Mouse (Mus musculus) erythroblast, embryonic 14.5 days (primary cell): ENCODE measurements around the gene Arsg. TPM values are rescaled to one million over a fixed set of nuclear protein-coding genes. Genes with fewer than 3 reads are reported as not detected.

Source experiments
- H3K27me3 ChIP-seq: 2 replicates; pipeline ENCODE4 v1.6.1; 2012; ENCODE audit warnings: inconsistent platforms; ENCODE audit not compliant: control insufficient read depth
- H3K36me3 ChIP-seq: 2 replicates; pipeline ENCODE4 v1.6.1; 2012; ENCODE audit warnings: mild to moderate bottlenecking, inconsistent platforms; ENCODE audit not compliant: control insufficient read depth
- H3K4me1 ChIP-seq: 2 replicates; pipeline ENCODE4 v1.6.1; 2012; ENCODE audit warnings: inconsistent platforms; ENCODE audit not compliant: control insufficient read depth
- H3K4me3 ChIP-seq: replicated peaks from 2 replicates; pipeline ENCODE3; 2012; ENCODE audit warnings: moderate library complexity, mild to moderate bottlenecking, inconsistent platforms
- H3K9me3 ChIP-seq: 2 replicates; pipeline ENCODE4 v1.6.1; 2012; ENCODE audit warnings: low read length, inconsistent platforms, mixed read lengths; ENCODE audit not compliant: control insufficient read depth
- GATA1 ChIP-seq: IDR thresholded peaks from 2 replicates; pipeline ENCODE4 v1.6.1; 2012; ENCODE audit warnings: low read length, inconsistent platforms, mixed read lengths
- TAL1 ChIP-seq: IDR thresholded peaks from 3 replicates; pipeline ENCODE4 v1.6.1; 2012; ENCODE audit warnings: low read length, inconsistent platforms, mixed read lengths
- polyA plus RNA-seq: library from polyadenylated mRNA; stranded (reverse); fragments of >175 nt; gene quantifications from 2 replicates; pipeline ENCODE4 v1.2.3, GENCODE M21; 2012

Gene Arsg
- polyA plus RNA-seq, 1 experiment = 0.09 TPM

DNA sequence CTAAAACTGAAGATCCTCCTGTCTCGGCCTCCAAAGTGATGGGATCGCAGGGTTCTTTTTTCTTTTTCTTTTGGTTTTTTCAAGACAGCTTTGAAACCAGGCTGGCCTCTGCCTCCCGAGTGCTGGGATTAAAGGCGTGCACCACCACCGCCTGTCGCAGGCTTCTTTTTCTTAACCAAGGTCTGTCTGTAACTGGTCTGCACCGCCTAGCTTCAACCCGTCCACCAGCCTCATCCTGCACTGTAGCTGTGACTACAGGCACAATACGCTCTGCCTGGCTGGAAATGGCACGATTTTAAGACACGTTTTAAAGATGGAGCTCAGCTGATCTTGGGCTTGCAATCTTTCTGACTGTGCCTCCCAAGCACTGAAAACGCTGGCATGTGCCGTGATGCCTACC, 1.7 kb downstream of the Arsg start:
- H3K4me1 ChIP-seq = peaks cover 71% of the 10 kb centered on the region
- no peaks in the 10 kb centered on the region for H3K27me3 ChIP-seq
- no peak overlapping the region for H3K4me3 ChIP-seq
- TF ChIP-seq GATA1 (no peak), TAL1 (no peak)
- H3K9me3 ChIP-seq = no peaks in the 10 kb centered on the region
- H3K36me3 ChIP-seq = peaks cover 18% of the 10 kb centered on the region

GRCm38 (mm10) chr11:109475717-109476116, 2.5 kb downstream of the Arsg start:
- Histone ChIP-seq H3K4me3 (no peak overlapping the region), H3K36me3 (peaks cover 11% of the 10 kb centered on the region), H3K4me1 (peaks cover 69% of the 10 kb centered on the region), H3K9me3 (no peaks in the 10 kb centered on the region), H3K27me3 (no peaks in the 10 kb centered on the region)
- TF ChIP-seq TAL1 (no peak), GATA1 (no peak)

GRCm38 (mm10) chr11:109476241-109476640, 3.1 kb downstream of the Arsg start:
- Histone ChIP-seq H3K4me3 (no peak overlapping the region), H3K36me3 (peaks cover 6% of the 10 kb centered on the region), H3K27me3 (no peaks in the 10 kb centered on the region), H3K9me3 (no peaks in the 10 kb centered on the region), H3K4me1 (peaks cover 68% of the 10 kb centered on the region)
- TF ChIP-seq TAL1 (no peak), GATA1 (no peak)

DNA sequence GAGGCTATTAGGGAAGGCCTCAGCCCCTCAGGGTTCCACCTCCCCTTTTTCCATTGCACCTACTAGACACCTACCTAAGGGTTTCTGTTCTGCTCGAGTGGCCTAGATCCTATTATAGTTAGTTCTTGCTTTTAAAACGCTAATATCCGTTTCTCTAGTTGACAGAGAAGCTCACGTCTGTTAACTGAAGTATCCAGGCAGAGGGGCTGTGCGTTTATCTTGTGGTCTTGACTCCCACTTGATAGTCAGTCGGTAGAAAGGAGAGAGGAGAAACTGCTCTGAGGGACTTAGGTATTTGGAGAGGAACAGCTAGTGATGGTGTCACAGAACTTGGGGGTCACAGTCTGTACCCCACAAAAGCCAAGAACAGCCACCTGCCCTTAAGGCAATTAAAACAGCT, 3.5 kb downstream of the Arsg start:
- TF ChIP-seq TAL1 (no peak), GATA1 (no peak)
- Histone ChIP-seq H3K4me1 (peaks cover 67% of the 10 kb centered on the region), H3K4me3 (no peak overlapping the region)

GRCm38 (mm10) chr11:109477606-109478380, 4.6 kb downstream of the Arsg start:
- Histone ChIP-seq H3K9me3 (peaks cover 1% of the 10 kb centered on the region; the same call in 1 of the 2 replicates), H3K27me3 (no peaks in the 10 kb centered on the region), H3K36me3 (peaks cover 2% of the 10 kb centered on the region; the same call in 1 of the 2 replicates), H3K4me3 (no peak overlapping the region), H3K4me1 (peaks cover 67% of the 10 kb centered on the region)
- TF ChIP-seq TAL1 (no peak), GATA1 (no peak)

More for the DNA sequence above, 3.5 kb downstream of the Arsg start:
- Histone ChIP-seq H3K9me3 (no peaks in the 10 kb centered on the region), H3K36me3 (peaks cover 2% of the 10 kb centered on the region; the same call in 1 of the 2 replicates), H3K27me3 (no peaks in the 10 kb centered on the region)

- H3K4me1 ChIP-seq = peaks cover 53% of the 10 kb centered on the region
- H3K9me3 ChIP-seq = peaks cover 2% of the 10 kb centered on the region; the same call in 1 of the 2 replicates
- peaks cover 2% of the 10 kb centered on the region; the same call in 1 of the 2 replicates for H3K36me3 ChIP-seq
- H3K4me3 ChIP-seq = no peak overlapping the region
- TF ChIP-seq TAL1 = no peak
- TF ChIP-seq GATA1 = no peak
- H3K27me3 ChIP-seq = no peaks in the 10 kb centered on the region
Measured at GRCm38 (mm10) chr11:109479575-109480285, 6.6 kb downstream of the Arsg start.

DNA sequence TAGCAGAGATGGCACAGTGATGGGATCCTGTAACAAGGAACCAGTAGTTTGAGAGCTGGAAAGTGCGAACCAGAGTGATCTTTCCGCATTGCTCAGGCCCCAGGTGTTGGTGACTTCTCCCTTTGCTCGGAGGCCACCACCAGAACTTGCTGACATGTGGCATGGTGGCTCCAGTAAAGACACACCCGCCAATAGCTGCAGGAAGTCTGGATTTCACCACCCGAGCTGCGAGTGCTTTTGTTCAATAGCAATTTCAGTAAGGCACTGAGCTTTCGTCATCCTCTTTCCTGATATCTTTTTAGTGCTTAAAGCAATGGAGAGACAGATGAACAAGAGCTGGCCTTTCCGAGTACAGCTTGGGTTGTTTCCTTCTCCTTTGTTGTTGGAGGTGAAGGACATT, 7.3 kb downstream of the Arsg start:
- TF ChIP-seq GATA1 = no peak
- no peak for TF ChIP-seq TAL1
- H3K4me1 ChIP-seq = peaks cover 54% of the 10 kb centered on the region
- peaks cover 2% of the 10 kb centered on the region; the same call in 1 of the 2 replicates for H3K9me3 ChIP-seq
- no peak overlapping the region for H3K4me3 ChIP-seq
- H3K27me3 ChIP-seq = no peaks in the 10 kb centered on the region
- peaks cover 2% of the 10 kb centered on the region; the same call in 1 of the 2 replicates for H3K36me3 ChIP-seq

- Histone ChIP-seq H3K36me3 (no peaks in the 10 kb centered on the region), H3K27me3 (no peaks in the 10 kb centered on the region), H3K9me3 (peaks cover 2% of the 10 kb centered on the region; the same call in 1 of the 2 replicates), H3K4me1 (peaks cover 18% of the 10 kb centered on the region), H3K4me3 (no peak overlapping the region)
- TF ChIP-seq GATA1 = no peak
- no peak for TF ChIP-seq TAL1
Measured at GRCm38 (mm10) chr11:109485398-109486045, 12.3 kb downstream of the Arsg start.

GRCm38 (mm10) chr11:109487111-109487510, 13.9 kb downstream of the Arsg start:
- Histone ChIP-seq H3K9me3 (peaks cover 2% of the 10 kb centered on the region; the same call in 1 of the 2 replicates), H3K36me3 (peaks cover 4% of the 10 kb centered on the region), H3K4me1 (peaks cover 25% of the 10 kb centered on the region), H3K27me3 (no peaks in the 10 kb centered on the region), H3K4me3 (no peak overlapping the region)
- TF ChIP-seq TAL1 (no peak), GATA1 (no peak)
